Mouse (Mus musculus) lung, postnatal 0 days (tissue): Measurements from ENCODE around the gene Coa3. TPM values are rescaled to one million over a fixed set of nuclear protein-coding genes. Genes with fewer than 3 reads are reported as not detected.

ENCODE experiments used
- ATAC-seq: fragments of 200-750 bp; cut with Nextera tagmentation; 2 replicates; pipeline ENCODE4 v1.8.0; 2017; ENCODE audit warnings: moderate library complexity
- DNase-seq: peaks from one replicate; pipeline ENCODE4 v3.0.0-alpha.2; 2016; ENCODE audit warnings: low spot score
- H3K27ac ChIP-seq: fragments of 300-500 bp; sonication (generic); 2 replicates; pipeline ENCODE4 v1.5.1; 2014; ENCODE audit warnings: antibody characterized with exemption, mild to moderate bottlenecking, low read length, mixed read lengths
- H3K27me3 ChIP-seq: fragments of 300-500 bp; sonication (generic); replicated peaks from 2 replicates; pipeline ENCODE4 v1.6.1; 2014; ENCODE audit warnings: low read length, mixed read lengths; ENCODE audit not compliant: insufficient read depth
- H3K36me3 ChIP-seq: fragments of 300-500 bp; sonication (generic); 2 replicates; pipeline ENCODE4 v1.6.1; 2014; ENCODE audit warnings: low read length, mixed read lengths; ENCODE audit not compliant: insufficient read depth
- H3K4me1 ChIP-seq: fragments of 300-500 bp; sonication (generic); 2 replicates; pipeline ENCODE4 v1.6.1; 2014; ENCODE audit warnings: antibody characterized with exemption, low read depth, low read length, mixed read lengths; ENCODE audit not compliant: insufficient read depth
- H3K4me2 ChIP-seq: fragments of 300-500 bp; sonication (generic); replicated peaks from 2 replicates; pipeline ENCODE4 v1.6.1; 2014; ENCODE audit warnings: low read depth, mild to moderate bottlenecking, low read length, moderate library complexity, mixed read lengths
- H3K4me3 ChIP-seq: fragments of 300-500 bp; sonication (generic); 2 replicates; pipeline ENCODE4 v1.5.1; 2014; ENCODE audit warnings: low read depth, low read length
- H3K9ac ChIP-seq: fragments of 300-500 bp; sonication (generic); replicated peaks from 2 replicates; pipeline ENCODE4 v1.6.1; 2014; ENCODE audit warnings: low read depth, mild to moderate bottlenecking
- H3K9me3 ChIP-seq: fragments of 300-500 bp; sonication (generic); 2 replicates; pipeline ENCODE4 v1.6.1; 2016; ENCODE audit warnings: low read length, mixed read lengths
- CTCF ChIP-seq: IDR thresholded peaks from 2 replicates; pipeline ENCODE4 v1.5.1; 2016; ENCODE audit warnings: antibody characterized with exemption, mild to moderate bottlenecking
- EP300 ChIP-seq: IDR thresholded peaks from 2 replicates; pipeline ENCODE4 v1.6.1; 2016; ENCODE audit warnings: antibody characterized with exemption, mild to moderate bottlenecking, control low read depth
- WGBS: fragments of 180-500 bp; shearing (Covaris S2); extraction: QIAGEN DNeasy Blood & Tissue Kit; methylation state at CpG from one replicate; pipeline ENCODE4 v1.1.7; 2014; 5-methylcytosine and 5-hydroxymethylcytosine counted together
- polyA plus RNA-seq: library from polyadenylated mRNA; unstranded; fragments of >200 nt; fragmentation: Nextera tagmentation; extraction: Ambion mirVana; gene quantifications from 2 replicates; pipeline ENCODE4 v1.2.1, GENCODE M21; 2015

The Coa3 gene
- polyA plus RNA-seq, 1 experiment from 2014 or later = 166 TPM

- no peak overlapping the region for H3K4me2 ChIP-seq
- TF ChIP-seq CTCF = no peak
- H3K27ac ChIP-seq = no peak overlapping the region
- H3K9me3 ChIP-seq = no peaks in the 10 kb centered on the region
- no peak overlapping the region for H3K4me3 ChIP-seq
- WGBS = 28% methylated on average over 6 of the region's 6 CpGs
- DNase-seq (no peak), ATAC-seq (no peak)
- H3K27me3 ChIP-seq = peaks cover 5% of the 10 kb centered on the region; the same call in 1 of the 2 replicates
- no peak overlapping the region for H3K9ac ChIP-seq
- H3K4me1 ChIP-seq = peaks cover 15% of the 10 kb centered on the region; the same call in 1 of the 2 replicates
- H3K36me3 ChIP-seq = no peaks in the 10 kb centered on the region; the same call in 1 of the 2 replicates
Observed at GRCm38 (mm10) chr11:101259261-101259712, 19.6 kb downstream of the Coa3 start.

DNA sequence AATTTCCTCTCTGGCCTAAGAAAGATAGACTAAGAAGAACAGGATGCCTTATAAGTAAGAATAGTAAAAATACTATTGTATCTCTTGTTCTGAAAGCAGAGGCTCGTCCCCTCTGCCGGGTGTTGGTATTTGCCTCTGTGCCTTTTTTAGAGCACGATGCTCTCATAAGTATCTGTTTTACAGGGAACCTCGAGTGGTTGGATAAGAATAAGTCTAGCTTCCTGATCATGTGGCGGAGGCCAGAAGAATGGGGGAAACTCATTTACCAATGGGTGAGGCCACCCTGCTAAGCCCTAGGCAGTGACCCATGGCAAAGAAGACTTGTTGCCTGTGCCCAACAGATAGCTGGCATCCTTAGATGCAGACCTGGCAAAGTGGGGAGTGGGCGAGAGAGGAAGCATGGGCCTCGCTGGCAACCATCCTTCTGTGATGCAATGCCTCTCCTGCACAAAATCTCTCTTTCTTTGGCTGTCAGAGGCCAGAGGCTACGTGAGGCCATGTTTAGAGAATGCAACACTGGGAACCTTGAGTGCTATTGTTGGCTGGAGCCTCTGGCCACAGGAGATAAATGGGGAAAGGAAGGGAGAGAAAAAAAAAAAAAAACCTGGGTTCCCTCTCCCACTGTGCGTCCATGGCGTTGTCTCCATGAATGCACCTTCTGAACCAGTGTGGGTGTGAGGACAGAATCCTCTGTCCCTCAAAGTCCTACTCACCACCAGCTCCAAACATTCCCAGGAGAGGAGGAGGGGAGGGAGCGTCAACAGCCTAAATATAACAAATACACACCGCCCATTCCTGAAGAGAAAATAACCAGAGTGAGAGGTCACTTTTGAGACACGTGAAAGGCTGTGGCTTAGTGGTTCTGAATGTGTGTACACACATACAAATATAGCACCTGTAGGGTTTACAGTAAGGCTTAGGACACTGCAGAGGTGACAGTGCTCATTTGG is 22.8 kb downstream of the Coa3 start:
- WGBS = 80% methylated on average over 13 of the region's 13 CpGs
- Histone ChIP-seq H3K27ac (no peak overlapping the region), H3K4me1 (peaks cover 8% of the 10 kb centered on the region; the same call in 1 of the 2 replicates), H3K27me3 (no peaks in the 10 kb centered on the region), H3K9ac (no peak overlapping the region), H3K4me3 (no peak overlapping the region), H3K9me3 (no peaks in the 10 kb centered on the region), H3K4me2 (no peak overlapping the region), H3K36me3 (no peaks in the 10 kb centered on the region; the same call in 1 of the 2 replicates)
- no peak for TF ChIP-seq EP300
- TF ChIP-seq CTCF = no peak
- ATAC-seq (no peak), DNase-seq (no peak)

- TF ChIP-seq EP300 (no peak), CTCF (peak; percentile 53)
- Histone ChIP-seq H3K9me3 (no peaks in the 10 kb centered on the region), H3K27me3 (no peaks in the 10 kb centered on the region), H3K4me3 (peak within 1 kb of the TSS; percentile 92), H3K36me3 (no peaks in the 10 kb centered on the region), H3K27ac (peak within 1 kb of the TSS; percentile 92), H3K9ac (peak within 1 kb of the TSS; percentile 87), H3K4me2 (peak within 1 kb of the TSS; percentile 83), H3K4me1 (peaks cover 3% of the 10 kb centered on the region; the same call in 1 of the 2 replicates)
- peak; percentile 90 for DNase-seq
- WGBS = 0% methylated on average over 38 of the region's 40 CpGs
- peak; percentile 91 for ATAC-seq
Observed at GRCm38 (mm10) chr11:101253613-101254389, 25.1 kb downstream of the Coa3 start, which contains the start of gene Vps25. TSS of gene Vps25 (plus strand) at chr11:101253707.

GRCm38 (mm10) chr11:101252941-101253340 is 26.0 kb downstream of the Coa3 start:
- Histone ChIP-seq H3K4me3 (peak overlapping the region; percentile 92), H3K27me3 (no peaks in the 10 kb centered on the region), H3K9ac (peak overlapping the region; percentile 87; the same call in 1 of the 2 replicates), H3K4me1 (peaks cover 3% of the 10 kb centered on the region; the same call in 1 of the 2 replicates), H3K27ac (peak overlapping the region; percentile 92), H3K4me2 (peak overlapping the region; percentile 83), H3K9me3 (no peaks in the 10 kb centered on the region), H3K36me3 (no peaks in the 10 kb centered on the region)
- WGBS = 3% methylated on average over 7 of the region's 7 CpGs
- no peak for DNase-seq
- no peak for ATAC-seq
- TF ChIP-seq EP300 = no peak
- no peak for TF ChIP-seq CTCF

GRCm38 (mm10) chr11:101251031-101251430 is 27.9 kb downstream of the Coa3 start:
- no peaks in the 10 kb centered on the region for H3K9me3 ChIP-seq
- peaks cover 3% of the 10 kb centered on the region; the same call in 1 of the 2 replicates for H3K4me1 ChIP-seq
- no peak overlapping the region for H3K9ac ChIP-seq
- H3K4me3 ChIP-seq = no peak overlapping the region
- no peaks in the 10 kb centered on the region for H3K36me3 ChIP-seq
- no peak overlapping the region for H3K4me2 ChIP-seq
- H3K27me3 ChIP-seq = no peaks in the 10 kb centered on the region
- DNase-seq (no peak), ATAC-seq (no peak)
- H3K27ac ChIP-seq = no peak overlapping the region
- TF ChIP-seq CTCF (no peak), EP300 (no peak)
- 75% methylated on average over 2 of the region's 2 CpGs for WGBS
